Mouse (Mus musculus) kidney, adult 2 months (tissue): ENCODE measurements at regions not wholly inside any gene's neighbourhood (a gene's known extent, or its start where the extent isn't known, plus 50 kb on each side); places are given as distances from the start of the nearest gene placed in this dataset.

ENCODE experiments used
- CTCF ChIP-seq: fragments of 200-500 bp; conservative IDR thresholded peaks from 2 replicates; pipeline ENCODE4 v1.5.1; 2011; ENCODE audit warnings: low read depth, mild to moderate bottlenecking, control low read depth, low read length, moderate library complexity, mixed read lengths; ENCODE audit not compliant: insufficient read depth, insufficient read length
- POLR2A ChIP-seq: fragments of 200-500 bp; IDR thresholded peaks from one replicate; pipeline ENCODE4 v1.6.1; 2011; ENCODE audit warnings: low read depth, low read length, control low read depth

DNA sequence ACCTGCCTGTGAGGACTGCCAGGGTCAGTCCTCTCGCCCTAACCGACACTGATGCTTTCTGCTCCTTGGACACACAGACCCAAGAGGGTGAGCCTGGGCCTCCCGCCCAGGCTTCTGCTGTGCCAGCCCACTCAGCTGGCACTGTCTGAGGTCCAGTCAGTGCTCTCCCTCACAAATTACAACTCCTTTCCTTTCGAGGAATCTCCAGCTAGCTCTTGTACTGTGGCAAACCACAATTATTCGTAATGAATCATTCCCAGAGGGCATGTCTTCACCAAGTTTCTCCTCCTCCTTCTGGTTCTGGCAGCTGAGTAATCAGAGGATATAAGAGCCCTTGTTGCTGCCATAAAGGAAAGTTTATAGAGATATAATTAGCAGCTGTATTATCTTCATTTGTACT lies 155.2 kb downstream of the 9530068E07Rik start:
- TF ChIP-seq CTCF (no peak), POLR2A (no peak)
